Mouse (Mus musculus): ENCODE data around the gene Kdf1. TPM values are rescaled to one million over a fixed set of nuclear protein-coding genes. Genes with fewer than 3 reads are reported as not detected.

Gene Kdf1
- total RNA-seq (2015) = not detected in 2 replicates
- total RNA-seq (2017) = not detected in 2 replicates

- ATAC-seq (ENCODE audit: poor library complexity, severe bottlenecking) = no peak
These were observed at the start of gene Kdf1 for GRCm38 (mm10) chr4:133518601-133519368. Kdf1 (plus strand) TSS chr4:133518963.

GRCm38 (mm10) chr4:133469122-133469521 is 49.6 kb upstream of the Kdf1 start:
- no peak for ATAC-seq (ENCODE audit: poor library complexity, severe bottlenecking)

- ATAC-seq (ENCODE audit: poor library complexity, severe bottlenecking) = no peak
These were observed 47.5 kb upstream of the Kdf1 start for GRCm38 (mm10) chr4:133471135-133471821.

- ATAC-seq (ENCODE audit: poor library complexity, severe bottlenecking) = no peak
These were observed 44.9 kb upstream of the Kdf1 start for GRCm38 (mm10) chr4:133473833-133474232.

- peak; percentile 97 for ATAC-seq (ENCODE audit: poor library complexity, severe bottlenecking)
These were observed 39.1 kb upstream of the Kdf1 start, which contains the start of gene Tent5b for GRCm38 (mm10) chr4:133479458-133480184. Tent5b (plus strand) TSS chr4:133480132.

- ATAC-seq (ENCODE audit: poor library complexity, severe bottlenecking) = no peak
These were observed 38.6 kb upstream of the Kdf1 start for GRCm38 (mm10) chr4:133480185-133480537.

GRCm38 (mm10) chr4:133480754-133481153 is 38.0 kb upstream of the Kdf1 start:
- no peak for ATAC-seq (ENCODE audit: poor library complexity, severe bottlenecking)

- no peak for ATAC-seq (ENCODE audit: poor library complexity, severe bottlenecking)
These were observed 37.3 kb upstream of the Kdf1 start for GRCm38 (mm10) chr4:133481488-133481887.

GRCm38 (mm10) chr4:133482479-133482878 is 36.3 kb upstream of the Kdf1 start:
- ATAC-seq (ENCODE audit: poor library complexity, severe bottlenecking) = no peak

GRCm38 (mm10) chr4:133484266-133485025 is 34.3 kb upstream of the Kdf1 start:
- ATAC-seq (ENCODE audit: poor library complexity, severe bottlenecking) = no peak

- ATAC-seq (ENCODE audit: poor library complexity, severe bottlenecking) = no peak
These were observed 32.9 kb upstream of the Kdf1 start for GRCm38 (mm10) chr4:133485691-133486425.

GRCm38 (mm10) chr4:133486673-133487357 is 31.9 kb upstream of the Kdf1 start:
- ATAC-seq (ENCODE audit: poor library complexity, severe bottlenecking) = no peak

GRCm38 (mm10) chr4:133488619-133489392 is 30.0 kb upstream of the Kdf1 start:
- ATAC-seq (ENCODE audit: poor library complexity, severe bottlenecking) = no peak

- ATAC-seq (ENCODE audit: poor library complexity, severe bottlenecking) = no peak
These were observed 29.1 kb upstream of the Kdf1 start for GRCm38 (mm10) chr4:133489489-133490245.

- no peak for ATAC-seq (ENCODE audit: poor library complexity, severe bottlenecking)
These were observed 27.0 kb upstream of the Kdf1 start for GRCm38 (mm10) chr4:133491800-133492199.

GRCm38 (mm10) chr4:133493895-133494294 is 24.9 kb upstream of the Kdf1 start:
- ATAC-seq (ENCODE audit: poor library complexity, severe bottlenecking) = no peak

- ATAC-seq (ENCODE audit: poor library complexity, severe bottlenecking) = peak; percentile 87
These were observed 24.3 kb upstream of the Kdf1 start for GRCm38 (mm10) chr4:133494432-133494831.

- ATAC-seq (ENCODE audit: poor library complexity, severe bottlenecking) = no peak
These were observed 23.9 kb upstream of the Kdf1 start for GRCm38 (mm10) chr4:133494867-133495266.
